Mouse (Mus musculus) liver, embryonic 16.5 days (tissue): Measurements from ENCODE around the gene Colca2. TPM values are rescaled to one million over a fixed set of nuclear protein-coding genes. Genes with fewer than 3 reads are reported as not detected.

Experiments used
- ATAC-seq: fragments of 200-750 bp; cut with Nextera tagmentation; 2 replicates; pipeline ENCODE4 v1.8.0; 2017; ENCODE audit warnings: low read depth, mild to moderate bottlenecking, moderate number of reproducible peaks, moderate library complexity
- H3K27ac ChIP-seq: fragments of 300-500 bp; sonication (generic); 2 replicates; pipeline ENCODE4 v1.5.1; 2014; ENCODE audit warnings: mild to moderate bottlenecking, low read length
- H3K27me3 ChIP-seq: fragments of 300-500 bp; sonication (generic); 2 replicates; pipeline ENCODE4 v1.6.1; 2014; ENCODE audit warnings: low read depth, low read length, mixed read lengths; ENCODE audit not compliant: control insufficient read depth, insufficient read depth
- H3K36me3 ChIP-seq: fragments of 300-500 bp; sonication (generic); 2 replicates; pipeline ENCODE4 v1.6.1; 2014; ENCODE audit warnings: mild to moderate bottlenecking; ENCODE audit not compliant: control insufficient read depth, insufficient read depth
- H3K4me1 ChIP-seq: fragments of 300-500 bp; sonication (generic); 2 replicates; pipeline ENCODE4 v1.6.1; 2014; ENCODE audit warnings: low read depth, low read length, mixed read lengths; ENCODE audit not compliant: control insufficient read depth
- H3K4me2 ChIP-seq: fragments of 300-500 bp; sonication (generic); 2 replicates; pipeline ENCODE4 v1.6.1; 2014; ENCODE audit warnings: low read depth, low read length, mixed read lengths
- H3K4me3 ChIP-seq: fragments of 300-500 bp; sonication (generic); 2 replicates; pipeline ENCODE4 v1.5.1; 2014; ENCODE audit warnings: low read depth, mild to moderate bottlenecking, low read length
- H3K9ac ChIP-seq: fragments of 300-500 bp; sonication (generic); 2 replicates; pipeline ENCODE4 v1.6.1; 2014; ENCODE audit warnings: low read depth, low read length
- H3K9me3 ChIP-seq: fragments of 300-500 bp; sonication (generic); replicated peaks from 2 replicates; pipeline ENCODE4 v1.6.1; 2016; ENCODE audit warnings: low read length; ENCODE audit not compliant: control insufficient read depth
- WGBS: fragments of 180-500 bp; shearing (Covaris S2); extraction: QIAGEN DNeasy Blood & Tissue Kit; methylation state at CpG from one replicate; pipeline ENCODE4 v1.1.7; 2014; ENCODE audit not compliant: insufficient replicate concordance; 5-methylcytosine and 5-hydroxymethylcytosine counted together
- polyA plus RNA-seq: library from polyadenylated mRNA; unstranded; fragments of >200 nt; fragmentation: Nextera tagmentation; extraction: Ambion mirVana; gene quantifications from 2 replicates; pipeline ENCODE4 v1.2.1, GENCODE M21; 2015

Colca2 gene
- polyA plus RNA-seq, 1 experiment from 2014 or later = 0.24 TPM

DNA sequence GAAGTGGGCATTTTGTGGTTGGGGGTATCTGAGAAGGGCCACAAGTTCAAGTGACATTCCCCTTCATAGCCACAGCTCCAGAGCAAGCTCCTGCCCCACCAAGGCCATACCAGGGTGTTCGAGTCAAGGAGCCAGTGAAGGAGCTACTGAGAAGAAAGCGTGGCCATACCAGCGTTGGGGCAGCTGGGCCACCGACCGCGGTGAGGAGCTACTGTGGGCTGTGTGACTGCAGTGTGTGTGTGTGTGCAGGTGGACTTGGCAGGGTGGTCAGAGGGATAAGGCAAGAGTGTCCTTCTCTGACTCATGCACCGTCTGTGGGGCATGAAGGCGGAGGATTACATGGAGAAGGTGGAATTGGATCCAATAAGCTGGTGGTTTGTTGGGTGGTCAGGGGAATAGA, 46.2 kb downstream of the Colca2 start:
- no peak for ATAC-seq

DNA sequence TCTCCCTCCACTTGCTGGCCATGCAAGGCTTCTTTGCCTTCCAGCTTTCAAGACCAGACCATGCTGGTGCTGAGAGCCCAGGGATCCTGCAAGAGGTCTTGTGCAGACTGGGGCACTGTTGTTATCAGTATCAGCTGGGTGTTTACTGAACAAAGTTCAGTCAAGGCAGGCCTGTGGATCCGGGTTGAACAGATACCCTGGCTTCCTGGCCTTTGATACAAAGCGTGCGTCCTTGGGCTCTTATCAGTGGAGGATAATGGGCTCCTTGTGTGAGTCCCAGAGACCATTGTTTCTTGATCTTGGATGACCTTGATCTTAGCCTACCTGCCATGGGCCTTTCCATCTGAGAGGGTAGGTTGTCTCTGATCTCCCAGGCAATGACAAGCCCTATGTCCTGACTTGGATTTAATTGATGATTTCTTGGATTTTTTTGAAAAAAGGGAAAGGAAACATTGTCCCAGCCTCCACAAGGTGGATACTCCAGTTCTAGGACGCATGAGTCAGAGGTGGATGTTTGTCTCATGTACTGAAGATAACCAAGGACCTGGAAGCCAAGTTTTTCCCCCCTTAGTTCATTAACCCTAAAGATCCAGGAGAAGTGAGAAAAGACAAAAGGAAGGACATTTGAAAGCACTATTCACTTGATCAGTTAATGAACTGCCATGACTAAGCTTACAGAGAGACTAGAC, 47.5 kb downstream of the Colca2 start:
- H3K9ac ChIP-seq = no peak overlapping the region
- no peak for ATAC-seq
- H3K27ac ChIP-seq = no peak overlapping the region
- no peaks in the 10 kb centered on the region for H3K36me3 ChIP-seq
- 16% methylated on average over 4 of the region's 4 CpGs for WGBS
- H3K4me2 ChIP-seq = no peak overlapping the region
- H3K9me3 ChIP-seq = no peaks in the 10 kb centered on the region
- H3K4me3 ChIP-seq = no peak overlapping the region
- no peaks in the 10 kb centered on the region; the same call in 1 of the 2 replicates for H3K4me1 ChIP-seq
- no peaks in the 10 kb centered on the region for H3K27me3 ChIP-seq

More for the DNA sequence above, 46.2 kb downstream of the Colca2 start:
- no peak overlapping the region for H3K4me2 ChIP-seq
- H3K4me3 ChIP-seq = no peak overlapping the region
- no peaks in the 10 kb centered on the region; the same call in 1 of the 2 replicates for H3K4me1 ChIP-seq
- no peak overlapping the region for H3K27ac ChIP-seq
- no peaks in the 10 kb centered on the region for H3K27me3 ChIP-seq
- 77% methylated on average over 8 of the region's 8 CpGs for WGBS
- H3K36me3 ChIP-seq = no peaks in the 10 kb centered on the region
- H3K9ac ChIP-seq = no peak overlapping the region
- no peaks in the 10 kb centered on the region for H3K9me3 ChIP-seq

DNA sequence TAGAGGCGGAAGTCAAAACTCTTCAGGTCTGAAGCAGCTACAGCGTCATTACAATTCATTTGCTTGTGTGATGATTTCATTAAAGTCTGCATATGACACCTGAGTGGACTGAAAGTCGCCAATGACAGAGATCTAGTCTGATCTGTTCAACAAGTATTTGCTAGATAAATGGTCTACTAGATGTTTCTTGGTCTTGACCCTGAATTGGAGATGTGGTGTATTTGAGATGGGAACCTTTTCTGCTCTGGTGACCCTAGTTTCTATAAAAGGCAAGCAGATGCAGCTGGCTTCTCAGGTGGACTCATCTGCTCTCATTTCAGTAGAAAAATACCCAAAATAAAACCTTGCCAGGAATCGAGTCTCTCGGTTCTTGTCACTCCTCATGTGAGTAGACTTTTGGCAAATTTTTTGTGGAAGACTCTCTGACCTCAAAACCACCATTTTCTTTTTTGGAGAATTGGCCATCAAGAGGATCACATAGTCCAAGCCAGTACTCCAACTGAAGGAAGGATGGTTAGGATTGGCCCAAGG, 52.7 kb downstream of the Colca2 start:
- no peak for ATAC-seq
- H3K36me3 ChIP-seq = no peaks in the 10 kb centered on the region
- H3K4me1 ChIP-seq = no peaks in the 10 kb centered on the region; the same call in 1 of the 2 replicates
- H3K9me3 ChIP-seq = no peaks in the 10 kb centered on the region
- H3K27ac ChIP-seq = no peak overlapping the region
- H3K27me3 ChIP-seq = no peaks in the 10 kb centered on the region
- H3K9ac ChIP-seq = no peak overlapping the region
- no peak overlapping the region for H3K4me3 ChIP-seq
- WGBS = 54% methylated on average over 5 of the region's 5 CpGs
- H3K4me2 ChIP-seq = no peak overlapping the region

Other genes with a start within 250 kb of the Colca2 start
- not detected in 2 replicates for gene Btg4, start 217.7 kb downstream of the Colca2 start, polyA plus RNA-seq
- 1.3 and 1.4 TPM in 2 replicates for gene Layn, start 201.5 kb downstream of the Colca2 start, polyA plus RNA-seq
- gene 4833427G06Rik, start 176.5 kb downstream of the Colca2 start, polyA plus RNA-seq = not detected in 2 replicates
- gene Gm32742, start 113.1 kb downstream of the Colca2 start, polyA plus RNA-seq = 0.01 TPM in 1 of 2 replicates, not detected in the other
- 2.5 and 2.7 TPM in 2 replicates for gene Pou2af1, start 64.9 kb downstream of the Colca2 start, polyA plus RNA-seq
- gene 1810046K07Rik, start 50.3 kb upstream of the Colca2 start, polyA plus RNA-seq = 0.30 and 0.43 TPM in 2 replicates